Mouse (Mus musculus): Measurements from ENCODE around the gene Cog6. TPM values are rescaled to one million over a fixed set of nuclear protein-coding genes. Genes with fewer than 3 reads are reported as not detected.

Gene Cog6
- total RNA-seq, 2 experiments from 2014 or later, result 26.1 to 32.2 TPM

DNA sequence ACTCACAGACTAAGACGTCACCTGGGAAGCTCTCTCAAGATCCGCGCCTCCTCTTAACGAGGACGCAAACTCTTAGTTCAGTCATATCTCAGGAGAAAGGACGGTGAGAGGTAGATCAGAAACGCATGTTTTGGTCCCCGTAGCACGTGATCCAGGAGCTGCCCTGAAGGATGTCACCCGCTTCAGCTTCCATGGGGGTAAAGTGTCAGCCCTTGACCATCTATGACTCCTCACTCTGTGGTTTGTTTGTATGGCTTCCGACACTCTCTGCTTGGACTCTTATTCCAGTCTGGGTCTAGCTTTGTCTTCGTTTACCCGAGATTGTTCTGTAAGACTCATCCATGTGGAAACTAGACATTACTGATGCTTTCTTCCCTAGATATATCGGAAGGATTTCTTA, 54.6 kb downstream of the Cog6 start:
- no peak for DNase-seq

DNA sequence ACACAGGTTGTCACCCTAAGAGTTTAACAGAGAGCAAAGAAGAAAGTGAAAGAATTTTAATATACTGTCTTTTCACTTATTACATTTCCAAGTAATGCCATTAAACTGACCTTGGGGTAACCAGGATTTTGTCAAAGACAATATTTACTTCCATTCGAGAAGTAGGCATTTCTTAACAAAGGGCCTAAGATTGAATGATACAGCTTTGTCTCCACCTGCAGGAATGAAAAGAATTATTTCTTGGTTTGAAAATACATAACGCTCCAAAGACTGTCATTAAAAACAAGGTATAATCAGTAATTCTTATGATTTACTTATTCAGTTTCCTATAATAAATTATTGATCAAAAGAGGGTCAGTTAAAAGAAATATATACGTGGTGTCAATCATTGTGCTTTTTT, 55.4 kb downstream of the Cog6 start:
- DNase-seq, result no peak

DNA sequence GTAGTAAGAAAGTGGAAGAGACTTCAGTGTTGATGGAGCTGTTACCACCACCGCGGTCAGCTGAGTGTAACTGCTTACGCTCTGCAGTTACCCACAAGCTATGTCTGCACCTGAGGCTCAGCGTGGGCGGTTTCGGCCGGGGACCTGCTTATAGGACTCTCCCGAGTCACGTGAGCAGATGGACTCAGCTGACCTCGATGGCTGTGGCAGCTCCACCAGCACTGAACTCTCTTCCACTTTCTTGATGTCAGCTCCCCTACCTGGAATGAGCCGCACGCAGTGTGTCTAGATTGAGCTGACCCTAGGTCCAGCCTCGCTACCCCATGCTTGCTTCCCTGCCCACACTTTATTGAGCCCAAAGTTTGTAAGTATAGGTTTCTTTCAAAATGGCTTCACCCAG, 56.1 kb downstream of the Cog6 start:
- no peak for DNase-seq

DNA sequence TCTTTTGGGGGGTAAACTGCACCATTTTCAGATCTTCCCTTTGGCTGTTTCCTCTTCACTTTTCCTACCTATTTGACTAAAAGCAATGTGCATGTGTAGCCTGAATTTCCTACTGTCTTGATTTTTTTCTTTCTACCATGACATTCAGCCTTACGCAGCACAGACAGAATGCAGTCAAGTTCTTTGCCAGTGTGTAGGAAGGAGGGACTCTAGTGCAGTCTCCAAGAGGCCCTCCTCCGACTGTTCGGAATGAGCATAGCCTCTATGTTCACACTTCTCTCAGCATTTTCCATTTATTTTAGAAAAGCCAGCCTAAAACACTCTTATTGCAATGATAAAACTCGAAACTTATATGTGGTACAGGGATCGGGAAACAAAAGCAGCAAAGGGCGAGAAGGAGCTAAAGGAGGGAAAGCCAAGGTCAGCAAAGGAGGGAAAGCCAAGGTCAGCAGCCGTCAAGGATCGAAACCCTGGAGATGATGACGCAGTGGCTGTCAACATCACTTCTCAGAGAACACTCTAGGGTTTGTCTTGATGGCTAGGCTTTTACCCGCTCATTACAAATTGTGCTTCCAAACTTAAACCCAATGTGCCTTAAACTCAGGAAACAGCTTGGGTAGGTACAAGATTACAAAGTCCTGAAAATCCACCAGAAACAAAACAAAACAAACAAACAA, 58.5 kb downstream of the Cog6 start:
- DNase-seq, result no peak

DNA sequence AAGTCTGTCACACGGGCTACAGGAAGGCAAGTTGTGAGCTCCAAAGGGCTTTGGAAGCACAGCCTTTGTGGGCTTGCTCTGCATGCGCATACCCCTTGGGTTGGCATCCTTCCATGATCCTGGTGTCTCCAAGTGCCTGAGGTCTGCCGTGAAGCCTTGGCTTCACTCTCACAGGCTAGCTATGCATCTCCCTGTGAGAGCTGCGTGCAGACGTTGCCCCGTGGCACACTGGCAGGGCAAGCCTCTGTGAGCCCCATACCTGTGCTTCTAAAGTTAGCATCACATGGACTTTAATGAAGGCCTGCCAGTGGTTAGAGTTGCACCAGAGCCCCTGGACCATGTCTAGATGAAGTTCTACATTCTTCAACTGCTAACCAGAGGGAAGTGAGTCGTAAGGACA, 59.2 kb downstream of the Cog6 start:
- DNase-seq, result no peak

DNA sequence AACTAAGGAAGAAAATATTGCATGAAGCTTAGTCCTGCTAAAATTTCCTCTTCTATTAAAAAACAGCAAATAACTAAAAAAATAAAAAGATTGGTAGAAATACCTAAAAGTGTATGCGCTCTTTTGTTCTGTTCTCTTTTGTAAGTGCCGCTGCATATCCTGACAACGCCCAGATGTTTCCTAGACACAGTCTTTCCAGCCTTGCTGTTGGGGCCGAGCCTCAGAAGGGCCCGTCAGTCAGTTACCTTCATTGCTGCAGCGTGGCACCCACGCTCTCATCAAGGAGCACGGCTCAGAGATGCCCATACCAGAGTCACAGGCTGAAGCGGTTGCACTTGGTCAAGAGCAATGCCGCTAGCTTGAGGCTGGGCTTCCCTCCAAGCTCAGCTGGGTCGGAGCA, 60.8 kb downstream of the Cog6 start:
- no peak for DNase-seq

DNA sequence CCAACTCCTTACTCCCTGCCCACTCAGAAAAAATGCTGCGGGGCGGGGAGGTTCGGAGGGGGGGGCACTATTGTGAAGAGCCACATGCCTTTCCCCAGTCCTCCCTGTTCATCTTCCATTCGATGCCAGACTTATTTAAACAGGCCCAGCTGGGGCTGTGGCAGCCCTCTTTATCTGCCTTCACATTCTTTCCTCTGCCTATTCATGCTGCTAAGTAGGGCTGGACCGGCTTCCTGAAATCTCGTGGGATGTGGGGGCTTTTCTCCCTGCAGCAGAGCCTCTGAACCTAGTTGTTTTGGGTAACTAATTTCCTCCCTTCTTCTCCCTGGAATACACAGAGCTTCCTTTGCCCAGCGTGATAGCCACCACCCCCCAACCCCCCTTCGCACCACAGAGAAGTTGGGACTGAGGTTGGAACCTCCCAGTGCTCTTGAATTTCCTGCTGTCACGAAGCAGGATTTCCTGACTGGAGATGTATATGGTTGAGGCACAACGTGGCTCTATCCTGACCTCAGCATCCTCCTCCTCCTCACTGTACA, 61.5 kb downstream of the Cog6 start:
- DNase-seq, result peak; percentile 15

DNA sequence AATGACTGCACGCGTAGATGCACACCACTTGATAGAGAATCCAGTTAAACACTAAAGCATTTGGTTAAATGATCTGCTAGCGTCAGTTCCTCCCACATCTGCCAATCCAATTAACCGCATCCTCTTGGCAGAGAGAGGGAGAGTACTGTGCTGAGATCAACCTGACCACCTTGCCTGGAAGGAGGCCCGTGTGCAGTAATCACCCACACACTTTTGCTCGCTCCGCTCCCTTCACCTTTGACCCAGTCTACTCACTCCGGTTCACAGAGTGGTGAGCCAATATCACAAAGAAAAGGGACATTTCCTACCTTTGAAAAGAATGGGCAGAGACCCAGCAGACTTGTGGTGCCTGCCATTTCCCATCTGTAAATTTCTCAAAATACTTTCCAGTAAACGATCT, 62.4 kb downstream of the Cog6 start:
- DNase-seq, result no peak

DNA sequence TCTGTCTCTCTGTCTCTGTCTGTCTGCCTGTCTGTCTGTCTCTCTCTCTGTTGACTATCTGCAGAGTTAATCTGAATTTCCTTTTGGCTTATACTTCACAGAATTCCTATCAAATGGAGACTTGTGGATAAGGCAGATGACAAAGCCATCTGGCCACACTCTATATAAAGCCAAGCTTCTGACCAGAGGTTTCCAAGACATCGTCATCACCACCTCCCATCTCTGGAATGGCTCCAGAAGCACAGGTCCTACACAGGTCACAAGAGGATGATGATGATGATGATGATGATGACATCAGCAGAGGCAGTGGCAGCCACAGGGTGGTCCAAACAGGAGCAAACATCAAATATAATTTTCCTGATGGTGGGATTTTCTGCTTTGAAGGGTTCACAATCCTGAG, 63.2 kb downstream of the Cog6 start:
- no peak for DNase-seq

DNA sequence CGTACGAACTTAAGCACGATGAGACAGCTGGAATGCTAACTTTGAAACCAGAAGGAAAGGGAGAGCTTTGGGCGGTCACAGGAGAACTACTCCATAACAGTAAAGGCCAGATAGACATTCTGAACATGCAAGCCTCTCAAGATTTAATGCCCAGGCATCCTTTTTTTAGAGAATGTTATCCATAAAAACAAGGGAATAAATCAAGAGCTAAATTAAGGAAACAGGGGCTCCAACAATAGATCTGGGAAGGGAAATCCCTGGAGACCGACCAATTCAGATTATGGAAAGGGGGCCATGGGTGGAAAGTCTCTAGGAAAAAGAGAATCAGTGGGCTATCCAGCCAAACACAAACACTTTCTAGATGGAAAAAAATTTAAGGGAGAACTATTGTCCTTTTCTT, 68.2 kb downstream of the Cog6 start:
- no peak for DNase-seq

DNA sequence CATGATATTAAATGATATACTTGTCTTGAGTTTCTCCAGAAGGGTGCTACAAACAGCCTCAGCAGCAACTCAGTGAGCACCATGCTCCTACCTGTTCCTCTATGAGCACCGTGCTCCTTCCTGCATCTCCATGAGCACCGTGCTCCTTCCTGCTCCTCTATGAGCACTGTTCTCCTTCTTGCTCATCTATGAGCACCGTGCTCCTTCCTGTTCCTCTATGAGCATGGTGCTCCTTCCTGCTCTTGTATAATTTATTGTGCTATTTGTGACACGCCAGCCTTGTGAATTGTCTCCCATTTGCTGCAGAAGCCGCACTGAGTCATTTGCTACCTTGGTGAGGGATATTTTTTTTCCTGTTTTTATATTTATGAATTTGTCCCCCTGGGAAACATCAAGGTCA, 69.6 kb downstream of the Cog6 start:
- DNase-seq, result no peak

DNA sequence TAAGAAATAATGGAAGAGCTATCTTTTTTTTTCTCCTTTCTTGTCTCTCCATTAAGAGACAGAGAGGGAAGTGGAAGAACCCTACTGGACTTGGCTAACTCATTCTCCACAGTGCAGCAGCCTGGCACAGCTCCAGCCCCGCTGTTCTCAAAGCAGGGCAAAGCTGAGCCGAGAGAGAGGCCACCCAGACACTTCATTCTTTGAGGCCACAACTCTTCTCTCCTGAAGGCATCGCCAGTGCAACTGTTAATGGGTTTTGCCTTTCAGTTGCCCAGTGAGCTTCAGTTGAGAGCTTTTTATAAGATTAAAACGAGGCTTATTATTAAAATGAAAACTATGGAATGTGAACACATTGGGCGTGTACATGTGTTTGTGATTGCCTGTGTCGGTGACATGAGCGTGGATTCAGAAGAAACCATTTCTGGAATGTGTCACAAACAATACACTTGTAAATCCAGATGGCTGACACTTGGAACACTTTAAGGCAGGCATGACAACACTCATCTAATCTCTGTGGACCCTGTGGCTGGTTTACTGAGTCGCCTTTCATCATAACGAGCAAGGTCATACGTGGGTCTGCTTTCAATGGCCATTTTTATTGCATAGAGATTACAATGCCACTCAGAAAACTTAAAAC, 76.1 kb downstream of the Cog6 start:
- peak; percentile 66 for DNase-seq

DNA sequence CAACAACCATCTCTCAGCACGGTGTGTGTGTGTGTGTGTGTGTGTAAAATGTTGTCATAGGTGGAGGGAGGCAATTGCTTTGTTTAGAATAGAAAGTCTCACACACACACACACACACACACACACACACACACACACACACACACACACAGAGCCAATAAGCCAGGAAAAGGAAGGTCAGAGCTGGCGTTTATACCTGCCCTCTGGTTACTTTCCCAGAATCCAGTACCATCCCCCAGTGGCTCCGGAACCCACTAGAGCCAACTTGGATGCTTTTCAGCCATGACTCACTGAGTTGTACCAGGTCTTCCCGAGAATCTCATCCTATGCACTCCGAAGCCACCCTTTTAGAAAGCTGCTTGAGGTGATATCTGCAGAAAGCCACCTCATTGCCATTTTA, 78.6 kb downstream of the Cog6 start:
- peak; percentile 8 for DNase-seq

DNA sequence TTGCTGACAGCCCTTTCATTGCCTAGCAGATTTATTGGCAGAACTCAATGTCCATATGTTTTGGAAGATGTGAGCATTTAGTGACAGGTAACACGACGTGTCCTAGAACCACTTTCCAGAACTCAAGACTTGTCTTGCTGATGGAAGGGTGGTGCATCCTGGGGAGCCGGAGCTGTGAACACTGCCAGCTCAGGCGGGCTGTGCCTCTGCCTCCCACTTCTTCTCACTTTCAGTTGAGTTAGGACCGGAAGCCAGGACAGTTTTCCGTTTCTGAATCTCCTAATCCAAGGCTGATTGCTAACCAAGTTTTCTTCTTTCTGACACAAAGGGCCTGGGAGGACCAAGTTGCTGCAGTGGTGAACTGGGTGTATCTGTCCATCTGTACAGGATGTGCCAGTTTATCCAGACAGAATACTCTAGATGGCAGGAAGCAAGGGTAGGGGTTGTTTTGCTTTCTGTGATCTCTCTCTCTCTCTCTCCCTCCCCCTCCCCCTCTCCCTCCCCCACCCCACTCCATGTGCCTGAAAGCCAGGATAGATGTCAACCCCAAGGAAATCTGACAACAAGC, 79.2 kb downstream of the Cog6 start:
- no peak for DNase-seq

DNA sequence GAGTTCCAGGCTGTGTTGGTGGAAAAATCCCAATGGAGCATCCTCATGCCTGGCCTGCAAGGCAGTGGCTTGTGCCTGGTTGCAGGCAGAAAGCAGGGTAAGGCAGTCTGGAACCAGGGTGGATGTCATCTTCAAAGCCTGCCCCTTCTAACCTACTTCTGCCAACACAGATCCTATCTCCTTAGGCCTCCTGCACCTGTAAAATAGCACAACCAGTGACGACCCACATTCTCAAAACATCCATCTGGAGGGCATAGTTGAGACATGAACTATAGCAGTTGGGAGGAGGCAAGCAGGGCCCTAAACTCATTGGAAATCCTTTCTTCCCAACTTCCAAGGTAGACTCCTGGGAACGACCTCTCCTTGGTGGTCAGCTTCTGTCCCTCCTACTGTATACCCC, 85.1 kb downstream of the Cog6 start:
- no peak for DNase-seq

Other genes starting within 250 kb of the Cog6 start
- 10 to 100 TPM; 41.9 to 43.2 TPM for gene Lhfp, start 24.3 kb upstream of the Cog6 start, total RNA-seq (2021)

All from gastrocnemius, postnatal 10 days (tissue).